Mouse (Mus musculus) monocyte, adult 2 months (primary cell): Measurements from ENCODE around the gene Glg1.

Experiments
- DNase-seq, 2 experiments: peaks; one replicate each; pipeline ENCODE4 v3.0.0; 2022; ENCODE audit warnings: low spot score in 2 of 2, low read depth in 1 of 2

Gene Glg1

GRCm38 (mm10) chr8:111155721-111156436 is 103.1 kb downstream of the Glg1 start:
- no peak for DNase-seq

GRCm38 (mm10) chr8:111145460-111146012 is 113.5 kb downstream of the Glg1 start:
- DNase-seq, result peak; percentile 62 to 84

GRCm38 (mm10) chr8:111144901-111145459 is 114.0 kb downstream of the Glg1 start:
- peak in 1 of 2 experiments; percentile 9 for DNase-seq

- DNase-seq, result no peak
Measured at GRCm38 (mm10) chr8:111142521-111142920, 116.5 kb downstream of the Glg1 start.

- DNase-seq, result no peak
Measured at GRCm38 (mm10) chr8:111130756-111131155, 128.3 kb downstream of the Glg1 start.

GRCm38 (mm10) chr8:111119481-111119880 is 139.5 kb downstream of the Glg1 start:
- DNase-seq, result no peak

- no peak for DNase-seq
Measured at GRCm38 (mm10) chr8:111114891-111115290, 144.1 kb downstream of the Glg1 start.
